Mouse (Mus musculus): ENCODE results near the gene Rrm2. TPM values are rescaled to one million over a fixed set of nuclear protein-coding genes. Genes with fewer than 3 reads are reported as not detected.

The Rrm2 gene
- 122 and 147 TPM in 2 replicates for polyA plus RNA-seq (2015; fragmentation: Nextera tagmentation; extraction: Ambion mirVana)

- Histone ChIP-seq H3K9ac (ENCODE audit: low read depth, low read length) (peak within 1 kb of the TSS; percentile 83), H3K36me3 (ENCODE audit: control insufficient read depth, insufficient read depth, low read length) (no peaks in the 10 kb centered on the region; the same call in 1 of the 2 replicates), H3K27ac (ENCODE audit: low read length) (peak within 1 kb of the TSS; percentile 68), H3K4me2 (ENCODE audit: low read depth, low read length) (peak within 1 kb of the TSS; percentile 85), H3K27me3 (replicated peaks; ENCODE audit: control insufficient read depth, insufficient read depth, low read length) (no peaks in the 10 kb centered on the region), H3K4me1 (ENCODE audit: control insufficient read depth, insufficient read depth, low read length) (peaks cover 27% of the 10 kb centered on the region), H3K4me3 (ENCODE audit: low read length) (peak within 1 kb of the TSS; percentile 92), H3K9me3 (ENCODE audit: control insufficient read depth, low read length) (no peaks in the 10 kb centered on the region)
- WGBS: under 1% methylated on average over 83 of the region's 83 CpGs
- peak; percentile 91 for ATAC-seq
Observed at GRCm38 (mm10) chr12:24707954-24708823, at the start of gene Rrm2. TSS of gene Rrm2 (plus strand) at chr12:24708241.

DNA sequence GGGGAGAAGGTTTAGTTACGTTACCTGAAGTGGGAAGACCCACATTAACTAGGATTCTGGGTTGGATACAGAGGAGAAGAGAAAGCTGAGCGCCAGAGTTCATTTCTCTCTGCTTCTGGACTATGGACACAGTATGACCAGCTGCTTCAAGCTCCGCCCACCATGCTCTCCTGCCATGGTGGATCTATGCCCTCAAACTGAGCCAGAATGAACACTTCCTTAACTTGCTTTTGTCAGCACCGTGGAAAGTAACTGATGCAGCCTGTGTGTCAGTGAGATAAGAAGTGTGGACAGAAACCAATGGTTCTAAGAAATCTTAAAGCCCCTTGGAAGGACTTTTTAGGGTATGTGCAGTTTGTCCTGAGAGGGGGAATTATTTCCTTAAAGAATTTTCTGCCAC lies 49.0 kb upstream of the Rrm2 start:
- H3K36me3 ChIP-seq (ENCODE audit: control insufficient read depth, insufficient read depth, low read length): peaks cover 8% of the 10 kb centered on the region
- ATAC-seq: peak; percentile 68; the same call in 1 of the 2 replicates

DNA sequence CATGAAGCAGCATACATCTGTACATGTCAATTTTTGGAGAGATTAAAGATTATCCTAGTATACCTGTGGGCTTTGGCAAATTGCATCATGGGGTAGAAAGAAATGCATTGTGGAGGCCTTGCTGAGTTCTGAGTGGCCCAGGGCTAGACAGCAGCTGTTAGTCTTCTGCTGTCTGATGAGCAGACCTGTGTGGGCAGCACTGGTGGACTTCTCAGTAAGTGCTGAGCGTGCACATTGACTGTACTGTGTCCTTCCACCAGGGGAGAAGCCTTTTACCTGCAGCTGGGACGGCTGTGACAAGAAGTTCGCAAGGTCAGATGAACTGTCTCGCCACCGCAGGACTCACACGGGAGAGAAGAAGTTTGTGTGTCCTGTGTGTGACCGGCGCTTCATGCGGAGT lies 48.1 kb upstream of the Rrm2 start:
- H3K27me3 ChIP-seq (replicated peaks; ENCODE audit: control insufficient read depth, insufficient read depth, low read length): no peaks in the 10 kb centered on the region
- H3K36me3 ChIP-seq (ENCODE audit: control insufficient read depth, insufficient read depth, low read length): peaks cover 8% of the 10 kb centered on the region
- no peak overlapping the region for H3K9ac ChIP-seq (ENCODE audit: low read depth, low read length)
- H3K4me1 ChIP-seq (ENCODE audit: control insufficient read depth, insufficient read depth, low read length): no peaks in the 10 kb centered on the region
- H3K4me3 ChIP-seq (ENCODE audit: low read length): no peak overlapping the region
- no peak overlapping the region for H3K27ac ChIP-seq (ENCODE audit: low read length)
- ATAC-seq: no peak
- H3K4me2 ChIP-seq (ENCODE audit: low read depth, low read length): no peak overlapping the region
- 88% methylated on average over 9 of the region's 9 CpGs for WGBS
- no peaks in the 10 kb centered on the region for H3K9me3 ChIP-seq (ENCODE audit: control insufficient read depth, low read length)

More for the DNA sequence above, 49.0 kb upstream of the Rrm2 start:
- Histone ChIP-seq H3K4me2 (ENCODE audit: low read depth, low read length) (no peak overlapping the region), H3K9ac (ENCODE audit: low read depth, low read length) (no peak overlapping the region), H3K27ac (ENCODE audit: low read length) (no peak overlapping the region), H3K4me3 (ENCODE audit: low read length) (no peak overlapping the region), H3K9me3 (ENCODE audit: control insufficient read depth, low read length) (no peaks in the 10 kb centered on the region), H3K27me3 (replicated peaks; ENCODE audit: control insufficient read depth, insufficient read depth, low read length) (no peaks in the 10 kb centered on the region), H3K4me1 (ENCODE audit: control insufficient read depth, insufficient read depth, low read length) (no peaks in the 10 kb centered on the region)
- WGBS: 91% methylated on average over 4 of the region's 4 CpGs

DNA sequence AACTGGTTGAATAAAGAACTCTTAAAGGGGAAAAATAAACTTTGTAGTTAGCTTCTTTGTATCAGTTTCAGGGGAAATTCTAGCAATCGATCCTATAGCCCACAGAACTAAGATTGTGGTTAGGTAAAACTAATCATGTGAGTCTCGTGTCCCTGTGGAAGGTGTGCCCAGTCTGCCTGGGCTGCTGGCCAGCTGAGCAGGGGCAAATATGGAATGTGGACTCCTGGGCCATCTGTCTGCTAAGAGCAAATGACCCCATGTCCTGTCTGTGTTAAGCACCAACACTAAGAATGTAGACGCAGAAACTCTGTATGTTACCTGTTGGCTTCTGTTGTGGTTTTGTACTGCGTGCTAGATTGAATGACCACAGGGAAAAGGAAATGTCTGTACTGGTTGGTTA lies 46.9 kb upstream of the Rrm2 start:
- Histone ChIP-seq H3K27ac (ENCODE audit: low read length) (no peak overlapping the region), H3K36me3 (ENCODE audit: control insufficient read depth, insufficient read depth, low read length) (peaks cover 5% of the 10 kb centered on the region; the same call in 1 of the 2 replicates), H3K4me1 (ENCODE audit: control insufficient read depth, insufficient read depth, low read length) (no peaks in the 10 kb centered on the region), H3K4me2 (ENCODE audit: low read depth, low read length) (no peak overlapping the region), H3K9me3 (ENCODE audit: control insufficient read depth, low read length) (no peaks in the 10 kb centered on the region), H3K27me3 (replicated peaks; ENCODE audit: control insufficient read depth, insufficient read depth, low read length) (no peaks in the 10 kb centered on the region), H3K4me3 (ENCODE audit: low read length) (no peak overlapping the region), H3K9ac (ENCODE audit: low read depth, low read length) (no peak overlapping the region)
- ATAC-seq: no peak
- 80% methylated on average over 4 of the region's 4 CpGs for WGBS

DNA sequence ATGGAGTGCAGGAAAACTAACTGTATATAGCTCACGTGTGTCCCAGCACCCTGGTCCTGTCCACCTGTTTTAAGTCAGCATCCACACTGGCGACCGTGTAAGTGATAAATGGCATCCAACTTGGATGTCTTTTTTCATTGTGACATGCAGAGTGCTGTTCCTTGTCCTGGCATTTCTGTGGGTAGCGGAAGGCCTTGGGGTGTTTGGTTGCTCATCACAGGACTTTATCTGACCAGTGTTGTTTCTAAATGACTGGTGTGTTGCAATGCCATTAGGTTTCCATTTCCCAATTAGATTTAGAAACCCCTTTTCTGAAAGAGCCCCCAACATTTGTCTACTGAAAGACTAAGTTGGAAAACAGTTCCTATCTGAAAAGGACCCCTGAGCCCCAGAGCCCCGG lies 45.9 kb upstream of the Rrm2 start:
- no peaks in the 10 kb centered on the region for H3K9me3 ChIP-seq (ENCODE audit: control insufficient read depth, low read length)
- H3K4me2 ChIP-seq (ENCODE audit: low read depth, low read length): no peak overlapping the region
- ATAC-seq: no peak
- no peaks in the 10 kb centered on the region for H3K27me3 ChIP-seq (replicated peaks; ENCODE audit: control insufficient read depth, insufficient read depth, low read length)
- H3K4me3 ChIP-seq (ENCODE audit: low read length): no peak overlapping the region
- no peaks in the 10 kb centered on the region for H3K4me1 ChIP-seq (ENCODE audit: control insufficient read depth, insufficient read depth, low read length)
- 85% methylated on average over 5 of the region's 5 CpGs for WGBS
- H3K36me3 ChIP-seq (ENCODE audit: control insufficient read depth, insufficient read depth, low read length): peaks cover 5% of the 10 kb centered on the region; the same call in 1 of the 2 replicates
- H3K27ac ChIP-seq (ENCODE audit: low read length): no peak overlapping the region
- H3K9ac ChIP-seq (ENCODE audit: low read depth, low read length): no peak overlapping the region

GRCm38 (mm10) chr12:24680096-24680491 lies 27.9 kb upstream of the Rrm2 start:
- no peak overlapping the region for H3K27ac ChIP-seq (ENCODE audit: low read length)
- H3K36me3 ChIP-seq (ENCODE audit: control insufficient read depth, insufficient read depth, low read length): no peaks in the 10 kb centered on the region
- peaks cover 2% of the 10 kb centered on the region; the same call in 1 of the 2 replicates for H3K27me3 ChIP-seq (replicated peaks; ENCODE audit: control insufficient read depth, insufficient read depth, low read length)
- ATAC-seq: no peak
- H3K9me3 ChIP-seq (ENCODE audit: control insufficient read depth, low read length): no peaks in the 10 kb centered on the region
- peaks cover 21% of the 10 kb centered on the region for H3K4me1 ChIP-seq (ENCODE audit: control insufficient read depth, insufficient read depth, low read length)
- H3K9ac ChIP-seq (ENCODE audit: low read depth, low read length): peak overlapping the region; percentile 77
- H3K4me3 ChIP-seq (ENCODE audit: low read length): peak overlapping the region; percentile 68
- H3K4me2 ChIP-seq (ENCODE audit: low read depth, low read length): peak overlapping the region; percentile 93
- 32% methylated on average over 9 of the region's 9 CpGs for WGBS

- peaks cover 21% of the 10 kb centered on the region for H3K4me1 ChIP-seq (ENCODE audit: control insufficient read depth, insufficient read depth, low read length)
- ATAC-seq: peak; percentile 48
- H3K9ac ChIP-seq (ENCODE audit: low read depth, low read length): peak overlapping the region; percentile 77
- H3K36me3 ChIP-seq (ENCODE audit: control insufficient read depth, insufficient read depth, low read length): no peaks in the 10 kb centered on the region
- peak overlapping the region; percentile 93 for H3K4me2 ChIP-seq (ENCODE audit: low read depth, low read length)
- 3% methylated on average over 56 of the region's 61 CpGs for WGBS
- peaks cover 2% of the 10 kb centered on the region; the same call in 1 of the 2 replicates for H3K27me3 ChIP-seq (replicated peaks; ENCODE audit: control insufficient read depth, insufficient read depth, low read length)
- H3K27ac ChIP-seq (ENCODE audit: low read length): no peak overlapping the region
- H3K9me3 ChIP-seq (ENCODE audit: control insufficient read depth, low read length): no peaks in the 10 kb centered on the region
- peak overlapping the region; percentile 68 for H3K4me3 ChIP-seq (ENCODE audit: low read length)
Observed at GRCm38 (mm10) chr12:24680492-24681285, 27.4 kb upstream of the Rrm2 start.

GRCm38 (mm10) chr12:24681286-24682023 lies 26.6 kb upstream of the Rrm2 start, which contains the start of gene Cys1:
TSS of gene Cys1 (minus strand) at chr12:24681813.
- Histone ChIP-seq H3K9me3 (ENCODE audit: control insufficient read depth, low read length) (no peaks in the 10 kb centered on the region), H3K4me2 (ENCODE audit: low read depth, low read length) (peak within 1 kb of the TSS; percentile 93), H3K27ac (ENCODE audit: low read length) (peak within 1 kb of the TSS; percentile 81), H3K36me3 (ENCODE audit: control insufficient read depth, insufficient read depth, low read length) (no peaks in the 10 kb centered on the region), H3K4me1 (ENCODE audit: control insufficient read depth, insufficient read depth, low read length) (peaks cover 24% of the 10 kb centered on the region), H3K9ac (ENCODE audit: low read depth, low read length) (peak within 1 kb of the TSS; percentile 77), H3K27me3 (replicated peaks; ENCODE audit: control insufficient read depth, insufficient read depth, low read length) (peaks cover 2% of the 10 kb centered on the region; the same call in 1 of the 2 replicates), H3K4me3 (ENCODE audit: low read length) (peak within 1 kb of the TSS; percentile 68)
- ATAC-seq: peak; percentile 62
- WGBS: 4% methylated on average over 20 of the region's 20 CpGs

Measured in intestine, embryonic 16.5 days (tissue).